Mouse (Mus musculus) liver (tissue): ENCODE measurements around the gene Klrc3.
"Not testable (repeated sequence)": the region's sequence is repeated elsewhere in the genome, so short reads cannot be mapped to it uniquely, and the experiment has no call there.

Source experiments
- DNase-seq: peaks from one replicate; pipeline ENCODE4 v3.0.0-alpha.2; 2020; ENCODE audit warnings: mixed read lengths

Klrc3 gene

GRCm38 (mm10) chr6:129643237-129643636, at the start of gene Klrc3:
Gene Klrc3 (minus strand): TSS chr6:129643337.
- not testable (repeated sequence) for DNase-seq

GRCm38 (mm10) chr6:129691436-129691835, 48.3 kb upstream of the Klrc3 start:
- not testable (repeated sequence) for DNase-seq

- DNase-seq, result no peak
These were observed 37.2 kb upstream of the Klrc3 start for GRCm38 (mm10) chr6:129680379-129680778.

GRCm38 (mm10) chr6:129678873-129679272, 35.7 kb upstream of the Klrc3 start, which contains the start of gene Klrc1:
Gene Klrc1 (minus strand): TSS chr6:129678973.
- DNase-seq, result no peak

GRCm38 (mm10) chr6:129661301-129661700, 18.2 kb upstream of the Klrc3 start:
- not testable (repeated sequence) for DNase-seq

- not testable (repeated sequence) for DNase-seq
These were observed 17.5 kb upstream of the Klrc3 start, which contains the start of gene Klrc2 for GRCm38 (mm10) chr6:129660589-129660988. Gene Klrc2 (minus strand): TSS chr6:129660689.

- DNase-seq, result not testable (repeated sequence)
These were observed 917 bp upstream of the Klrc3 start for GRCm38 (mm10) chr6:129644054-129644453.

GRCm38 (mm10) chr6:129631046-129631445, 12.1 kb downstream of the Klrc3 start:
- not testable (repeated sequence) for DNase-seq

- DNase-seq, result no peak
These were observed 19.4 kb downstream of the Klrc3 start, which contains the start of gene Klrk1 for GRCm38 (mm10) chr6:129623735-129624134. Gene Klrk1 (minus strand): TSS chr6:129623864.

- no peak for DNase-seq
These were observed 34.8 kb downstream of the Klrc3 start for GRCm38 (mm10) chr6:129608372-129608771.

GRCm38 (mm10) chr6:129591508-129591907, 51.6 kb downstream of the Klrc3 start, which contains the start of gene Klrd1:
Gene Klrd1 (plus strand): TSS chr6:129591782.
- no peak for DNase-seq
